Mouse (Mus musculus) c-Kit-positive CD71-negative TER-119-negative erythroid progenitor cells, embryonic 14.5 days (primary cell): ENCODE data around the gene Golga5.

ENCODE experiments used
- DNase-seq: peaks from one replicate; pipeline ENCODE4 v3.0.0-alpha.2; 2013; ENCODE audit warnings: low read depth

Gene Golga5

DNA sequence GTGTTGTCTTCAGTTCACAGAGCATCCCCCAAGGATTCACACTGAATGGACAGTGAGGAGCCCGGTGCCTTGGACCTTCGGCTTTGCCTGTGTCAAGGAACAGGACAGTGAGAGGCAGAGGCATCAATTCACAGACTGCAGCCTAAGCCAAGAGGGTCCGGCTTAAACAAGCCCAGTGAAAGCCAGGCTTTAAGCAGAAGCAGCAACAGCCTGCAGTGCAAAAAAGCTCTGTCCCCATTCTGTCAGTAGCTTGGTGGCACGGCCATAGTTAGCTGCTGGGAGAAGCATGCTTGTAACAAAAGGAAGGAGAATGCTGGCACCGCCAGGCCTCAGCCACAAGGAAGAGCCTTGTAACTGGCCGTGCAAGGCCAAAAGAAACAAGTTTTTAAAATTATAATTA lies 45.2 kb downstream of the Golga5 start:
- DNase-seq: no peak

DNA sequence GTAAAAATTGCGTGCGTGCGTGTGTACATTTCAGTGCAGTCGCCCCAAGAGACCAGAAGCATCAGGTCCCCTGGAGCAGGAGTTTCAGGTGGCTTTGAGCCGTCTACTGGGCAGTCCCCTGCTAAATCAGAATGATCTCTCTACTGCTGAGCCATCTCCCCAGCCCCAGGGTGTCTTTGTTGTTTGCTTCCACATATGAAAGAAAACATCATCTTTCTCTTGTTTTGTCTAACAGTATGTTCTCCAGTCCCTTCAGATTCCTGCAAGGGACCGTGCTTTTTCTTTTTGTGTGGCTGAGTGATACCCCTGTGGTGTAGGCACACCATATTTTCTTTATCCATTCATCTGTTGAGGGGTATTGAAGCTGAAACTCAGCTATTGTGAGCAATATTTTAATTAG lies 45.8 kb downstream of the Golga5 start:
- no peak for DNase-seq

DNA sequence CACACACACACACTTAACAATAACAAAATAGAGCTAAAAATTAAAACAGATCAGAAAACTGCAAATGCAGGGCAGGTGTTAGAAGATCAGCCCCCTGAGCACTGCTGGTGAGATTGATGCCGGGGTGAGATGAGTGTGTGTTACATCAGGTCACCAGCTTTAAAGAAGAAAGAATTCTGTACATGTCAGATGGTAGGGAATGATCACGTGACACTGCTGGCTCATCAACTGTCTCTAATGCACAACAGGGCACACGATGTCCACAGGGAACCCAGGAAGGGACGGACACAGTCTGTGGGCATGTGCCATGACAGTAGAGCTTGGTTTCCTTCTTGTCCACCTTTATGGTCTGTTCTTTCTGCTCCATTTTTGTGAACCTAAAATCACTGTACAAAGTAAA lies 47.2 kb downstream of the Golga5 start:
- no peak for DNase-seq

DNA sequence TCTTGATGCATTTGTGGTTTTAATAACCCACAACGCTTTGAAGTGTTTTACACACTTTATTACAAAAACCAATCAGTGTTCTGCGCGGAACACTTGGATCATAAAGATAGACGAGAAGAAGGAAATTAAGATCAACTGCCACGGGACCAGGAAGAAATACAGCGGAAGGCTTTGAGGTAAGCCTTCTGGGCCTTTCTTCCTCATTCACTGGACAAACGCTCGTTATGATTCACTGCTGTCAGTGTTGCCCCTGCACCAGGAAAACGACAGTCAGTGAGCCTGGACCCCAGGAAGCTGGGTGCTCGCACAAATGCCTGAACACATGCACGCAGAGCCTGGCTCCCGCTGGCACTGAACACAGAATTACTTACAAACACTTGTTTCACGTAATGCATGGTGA lies 48.7 kb downstream of the Golga5 start:
- no peak for DNase-seq

DNA sequence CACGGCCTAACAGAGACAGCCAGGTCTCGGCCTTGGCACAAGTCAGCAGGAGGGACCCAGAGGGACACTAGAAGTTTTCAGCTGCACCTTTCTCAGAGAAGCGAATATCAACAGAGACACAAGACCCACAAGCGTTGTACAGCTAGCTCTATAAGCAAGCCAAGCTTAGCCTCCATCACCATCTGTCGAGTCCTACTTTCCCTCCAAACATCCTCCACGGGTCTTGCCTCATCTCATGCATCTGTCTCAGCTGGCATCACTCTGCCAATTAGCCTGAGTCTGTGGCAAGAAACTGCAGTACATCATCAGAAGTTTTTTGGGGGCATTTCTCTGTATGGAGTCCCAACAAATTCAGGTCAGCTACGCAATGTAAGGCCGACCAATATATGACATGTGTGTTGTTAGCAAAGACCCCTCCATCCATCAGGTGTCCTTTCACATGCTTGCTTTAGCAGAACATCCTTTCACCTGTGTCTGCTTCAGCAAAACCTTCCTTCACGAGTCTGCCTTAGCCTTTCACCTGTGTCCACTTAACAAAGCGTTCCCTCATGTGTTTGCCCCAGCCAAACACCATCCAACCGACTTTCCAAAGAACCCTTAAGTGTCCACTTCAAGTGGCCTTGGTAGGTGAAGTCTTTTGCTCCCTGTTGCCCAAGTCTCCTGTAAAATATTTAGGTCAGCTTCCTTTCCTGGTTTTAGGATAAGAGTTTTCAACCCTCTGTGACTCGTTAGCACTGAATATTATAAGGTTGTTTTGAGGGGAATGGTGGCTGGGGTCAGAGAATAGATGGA lies 51.2 kb downstream of the Golga5 start:
- no peak for DNase-seq

GRCm38 (mm10) chr12:102521777-102522319 lies 52.9 kb downstream of the Golga5 start:
- DNase-seq: no peak

GRCm38 (mm10) chr12:102524216-102524615 lies 55.3 kb downstream of the Golga5 start:
- no peak for DNase-seq

DNA sequence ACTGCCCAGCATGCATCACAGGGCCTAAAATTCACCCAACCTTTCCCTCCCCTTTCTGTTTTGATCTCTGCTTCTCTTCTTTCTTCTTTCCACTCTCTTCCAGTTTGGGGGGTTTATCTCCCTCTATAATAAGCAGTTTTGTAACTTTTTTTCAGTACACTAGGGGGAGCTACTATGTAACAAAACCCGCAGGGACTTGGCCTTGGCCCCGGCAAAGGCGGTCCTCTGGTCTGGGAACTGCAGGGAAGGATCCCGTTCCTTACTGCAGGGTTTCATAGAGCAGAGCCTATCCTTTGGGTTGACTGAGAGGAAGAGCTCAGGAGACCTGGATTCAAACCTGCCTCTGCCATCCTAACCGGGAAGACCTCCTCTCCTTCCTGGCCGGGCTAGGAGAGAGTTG lies 55.8 kb downstream of the Golga5 start:
- DNase-seq: no peak

GRCm38 (mm10) chr12:102527989-102528388 lies 59.1 kb downstream of the Golga5 start:
- no peak for DNase-seq

GRCm38 (mm10) chr12:102535796-102536195 lies 66.9 kb downstream of the Golga5 start:
- no peak for DNase-seq

GRCm38 (mm10) chr12:102540278-102540677 lies 71.3 kb downstream of the Golga5 start:
- DNase-seq: no peak

GRCm38 (mm10) chr12:102541168-102541567 lies 72.2 kb downstream of the Golga5 start:
- no peak for DNase-seq

GRCm38 (mm10) chr12:102545122-102545521 lies 76.2 kb downstream of the Golga5 start:
- DNase-seq: no peak
